Mouse (Mus musculus): ENCODE results near the gene Nkap. TPM values are rescaled to one million over a fixed set of nuclear protein-coding genes. Genes with fewer than 3 reads are reported as not detected.
"Not testable (repeated sequence)": the region's sequence is repeated elsewhere in the genome, so short reads cannot be mapped to it uniquely, and the experiment has no call there.

Nkap gene
- polyA plus RNA-seq, 1 experiment from 2014 or later, result 25.4 TPM

DNA sequence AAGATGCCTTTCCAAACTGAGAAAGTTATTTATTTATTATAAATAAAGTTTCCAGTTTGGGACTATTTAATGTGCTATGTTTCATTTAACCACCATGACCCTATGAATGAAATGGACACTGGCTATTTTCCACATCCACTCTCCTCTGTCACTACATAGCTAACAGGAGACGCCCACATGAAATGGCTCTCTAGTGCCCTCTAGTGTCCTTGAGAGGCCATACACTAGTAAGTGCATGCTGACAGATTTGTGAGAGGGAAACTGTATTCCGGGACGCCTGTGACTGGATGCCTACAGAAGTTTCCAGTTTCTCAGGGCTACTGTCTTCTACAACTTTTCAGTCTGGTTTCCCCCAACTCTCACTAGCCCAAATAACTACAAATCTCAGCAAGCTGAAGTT, 40.5 kb downstream of the Nkap start:
- WGBS, result 42% methylated on average over 3 of the region's 3 CpGs
- Histone ChIP-seq H3K27ac (no peak overlapping the region), H3K27me3 (replicated peaks) (no peaks in the 10 kb centered on the region), H3K4me1 (no peaks in the 10 kb centered on the region), H3K9ac (no peak overlapping the region), H3K4me2 (replicated peaks) (no peak overlapping the region), H3K4me3 (no peak overlapping the region), H3K9me3 (no peaks in the 10 kb centered on the region), H3K36me3 (no peaks in the 10 kb centered on the region)
- no peak for ATAC-seq (ENCODE audit: low FRiP score, low read depth)

DNA sequence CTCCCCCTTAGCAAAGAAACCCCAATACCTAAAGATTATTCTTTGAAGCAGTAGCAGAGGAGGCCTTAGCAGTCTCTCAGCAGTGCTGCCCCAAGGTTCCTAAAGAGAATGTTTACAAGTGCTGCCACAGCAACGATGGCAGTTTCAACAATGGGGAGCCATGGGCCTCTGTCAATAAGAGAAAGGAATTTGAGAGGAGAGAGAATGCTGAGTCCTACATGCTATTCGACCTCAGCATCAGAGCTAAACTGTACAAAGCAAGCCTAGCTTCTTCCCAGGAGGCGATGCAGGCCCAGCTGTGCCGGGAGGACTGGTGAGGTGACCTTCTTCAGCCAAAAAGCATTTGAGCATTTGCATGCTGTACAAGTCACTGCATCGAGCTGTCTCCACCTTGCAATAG, 42.1 kb downstream of the Nkap start, which contains the start of gene Akap14:
Gene Akap14 (minus strand): TSS at position 101 of the 400 bp plus-strand sequence.
- Histone ChIP-seq H3K4me2 (replicated peaks) (no peak within 1 kb of the TSS), H3K36me3 (no peaks in the 10 kb centered on the region), H3K9ac (no peak within 1 kb of the TSS), H3K27ac (no peak within 1 kb of the TSS), H3K4me1 (no peaks in the 10 kb centered on the region), H3K27me3 (replicated peaks) (no peaks in the 10 kb centered on the region), H3K9me3 (no peaks in the 10 kb centered on the region), H3K4me3 (no peak within 1 kb of the TSS)
- WGBS, result 49% methylated on average over 5 of the region's 5 CpGs
- ATAC-seq (ENCODE audit: low FRiP score, low read depth), result no peak

GRCm38 (mm10) chrX:37184401-37184800, 57.8 kb downstream of the Nkap start:
- H3K27me3 ChIP-seq (replicated peaks); H3K4me3 ChIP-seq; ATAC-seq (ENCODE audit: low FRiP score, low read depth); H3K36me3 ChIP-seq; H3K4me2 ChIP-seq (replicated peaks); H3K9ac ChIP-seq; H3K9me3 ChIP-seq; H3K27ac ChIP-seq; H3K4me1 ChIP-seq: not testable (repeated sequence)
- WGBS, result 68% methylated on average over 7 of the region's 8 CpGs

DNA sequence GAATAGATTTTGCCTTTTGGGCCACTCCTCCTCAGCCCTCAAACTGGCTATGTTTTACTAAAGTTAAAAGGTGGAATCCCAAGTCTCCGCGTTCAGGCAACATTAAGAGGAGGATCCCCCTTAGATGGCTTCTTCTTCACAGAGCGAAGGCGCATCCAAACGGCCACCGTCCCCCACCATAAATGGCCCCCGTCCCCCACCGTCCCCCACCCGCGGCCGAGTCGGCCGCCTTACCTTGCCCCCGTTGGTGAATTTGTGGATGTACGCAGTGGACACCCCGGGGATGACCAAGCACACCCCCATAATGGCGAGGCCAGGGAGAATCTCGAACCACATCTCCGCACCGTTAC, 64.1 kb downstream of the Nkap start:
- Histone ChIP-seq H3K9ac (peak overlapping the region; percentile 59), H3K27me3 (replicated peaks) (no peaks in the 10 kb centered on the region), H3K36me3 (no peaks in the 10 kb centered on the region), H3K4me1 (0 out of 2 replicates have a peak, but pooled peaks cover 2% of the 10 kb centered on the region), H3K27ac (no peak overlapping the region), H3K9me3 (no peaks in the 10 kb centered on the region), H3K4me2 (replicated peaks) (peak overlapping the region; percentile 60), H3K4me3 (peak overlapping the region; percentile 52)
- ATAC-seq (ENCODE audit: low FRiP score, low read depth), result no peak
- 18% methylated on average over 20 of the region's 20 CpGs for WGBS

GRCm38 (mm10) chrX:37191105-37191743, 64.6 kb downstream of the Nkap start, which contains the start of the genes Ndufa1 and Rnf113a1:
TSS of gene Ndufa1 (minus strand) at chrX:37191163.
TSS of gene Rnf113a1 (plus strand) at chrX:37191245.
- peak within 1 kb of the TSS; percentile 60 for H3K4me2 ChIP-seq (replicated peaks)
- ATAC-seq (ENCODE audit: low FRiP score, low read depth), result peak; percentile 94
- peak within 1 kb of the TSS; percentile 52 for H3K4me3 ChIP-seq
- peak within 1 kb of the TSS; percentile 59 for H3K9ac ChIP-seq
- no peaks in the 10 kb centered on the region for H3K9me3 ChIP-seq
- H3K27me3 ChIP-seq (replicated peaks), result no peaks in the 10 kb centered on the region
- no peak within 1 kb of the TSS; the same call in 1 of the 2 replicates for H3K27ac ChIP-seq
- H3K4me1 ChIP-seq, result 0 out of 2 replicates have a peak, but pooled peaks cover 2% of the 10 kb centered on the region
- H3K36me3 ChIP-seq, result no peaks in the 10 kb centered on the region
- WGBS, result 19% methylated on average over 63 of the region's 63 CpGs

- peak overlapping the region; percentile 60 for H3K4me2 ChIP-seq (replicated peaks)
- 0 out of 2 replicates have a peak, but pooled peaks cover 2% of the 10 kb centered on the region for H3K4me1 ChIP-seq
- no peaks in the 10 kb centered on the region for H3K36me3 ChIP-seq
- ATAC-seq (ENCODE audit: low FRiP score, low read depth), result peak; percentile 34
- peak overlapping the region; percentile 52 for H3K4me3 ChIP-seq
- WGBS, result 28% methylated on average over 28 of the region's 28 CpGs
- H3K27me3 ChIP-seq (replicated peaks), result no peaks in the 10 kb centered on the region
- H3K9me3 ChIP-seq, result no peaks in the 10 kb centered on the region
- peak overlapping the region; percentile 59 for H3K9ac ChIP-seq
- H3K27ac ChIP-seq, result no peak overlapping the region
These were observed 65.3 kb downstream of the Nkap start for GRCm38 (mm10) chrX:37191744-37192379.

DNA sequence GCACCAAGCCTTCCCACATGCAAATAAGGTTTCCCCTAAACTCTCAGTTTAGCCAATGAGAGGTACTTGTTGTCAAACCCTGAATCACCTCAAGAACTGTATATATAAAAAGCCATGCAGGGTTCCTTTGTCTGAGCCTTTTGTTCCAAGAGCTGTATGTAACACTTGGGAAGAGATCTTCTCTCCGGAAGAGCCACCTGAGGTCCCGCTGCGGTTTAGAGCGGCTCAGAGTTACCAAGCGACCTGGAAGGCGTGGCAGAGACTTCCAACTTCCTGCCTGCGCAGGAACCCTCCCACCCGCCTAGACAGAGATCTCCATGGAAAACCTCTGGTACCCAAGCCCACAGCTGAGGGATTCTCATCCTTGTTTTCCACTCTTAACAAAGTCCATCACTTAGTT, 72.1 kb downstream of the Nkap start:
- no peak overlapping the region for H3K9ac ChIP-seq
- 54% methylated on average over 8 of the region's 8 CpGs for WGBS
- H3K9me3 ChIP-seq, result no peaks in the 10 kb centered on the region
- H3K27ac ChIP-seq, result no peak overlapping the region
- H3K36me3 ChIP-seq, result no peaks in the 10 kb centered on the region
- H3K4me2 ChIP-seq (replicated peaks), result no peak overlapping the region
- ATAC-seq (ENCODE audit: low FRiP score, low read depth), result no peak
- no peak overlapping the region for H3K4me3 ChIP-seq
- H3K4me1 ChIP-seq, result no peaks in the 10 kb centered on the region
- no peaks in the 10 kb centered on the region for H3K27me3 ChIP-seq (replicated peaks)

Other genes with a start within 250 kb of the Nkap start
- gene Nkrf, start 223.9 kb upstream of the Nkap start, polyA plus RNA-seq (2016; fragmentation: Nextera tagmentation; extraction: Ambion mirVana), result 9.6 and 9.9 TPM in 2 replicates
- gene Sept6, start 135.0 kb upstream of the Nkap start, polyA plus RNA-seq (2016; fragmentation: Nextera tagmentation; extraction: Ambion mirVana), result 63.8 and 65.5 TPM in 2 replicates
- not detected in 2 replicates for gene Sowahd, start 78.0 kb upstream of the Nkap start, polyA plus RNA-seq (2016; fragmentation: Nextera tagmentation; extraction: Ambion mirVana)
- 392 and 417 TPM in 2 replicates for gene Rpl39, start 41.4 kb upstream of the Nkap start, polyA plus RNA-seq (2016; fragmentation: Nextera tagmentation; extraction: Ambion mirVana)
- gene Upf3b, start 16.5 kb upstream of the Nkap start, polyA plus RNA-seq (2016; fragmentation: Nextera tagmentation; extraction: Ambion mirVana), result 24.5 and 24.7 TPM in 2 replicates
- 0.14 and 0.24 TPM in 2 replicates for gene Akap14, start 42.0 kb downstream of the Nkap start, polyA plus RNA-seq (2016; fragmentation: Nextera tagmentation; extraction: Ambion mirVana)
- 456 and 492 TPM in 2 replicates for gene Ndufa1, start 64.4 kb downstream of the Nkap start, polyA plus RNA-seq (2016; fragmentation: Nextera tagmentation; extraction: Ambion mirVana)
- 14.4 and 14.8 TPM in 2 replicates for gene Rnf113a1, start 64.5 kb downstream of the Nkap start, polyA plus RNA-seq (2016; fragmentation: Nextera tagmentation; extraction: Ambion mirVana)
- not detected in 2 replicates for gene Gm9, start 84.2 kb downstream of the Nkap start, polyA plus RNA-seq (2016; fragmentation: Nextera tagmentation; extraction: Ambion mirVana)
- not detected in 2 replicates for gene Rhox1, start 95.5 kb downstream of the Nkap start, polyA plus RNA-seq (2016; fragmentation: Nextera tagmentation; extraction: Ambion mirVana)
- gene Rhox2a, start 118.2 kb downstream of the Nkap start, polyA plus RNA-seq (2016; fragmentation: Nextera tagmentation; extraction: Ambion mirVana), result not detected in 2 replicates
- gene Rhox3a, start 123.1 kb downstream of the Nkap start, polyA plus RNA-seq (2016; fragmentation: Nextera tagmentation; extraction: Ambion mirVana), result not detected in 2 replicates
- not detected in 2 replicates for gene Rhox4a, start 138.5 kb downstream of the Nkap start, polyA plus RNA-seq (2016; fragmentation: Nextera tagmentation; extraction: Ambion mirVana)

All from neural tube, embryonic 12.5 days (tissue).